Mouse (Mus musculus): ENCODE measurements around the gene Fsip1.

DNA sequence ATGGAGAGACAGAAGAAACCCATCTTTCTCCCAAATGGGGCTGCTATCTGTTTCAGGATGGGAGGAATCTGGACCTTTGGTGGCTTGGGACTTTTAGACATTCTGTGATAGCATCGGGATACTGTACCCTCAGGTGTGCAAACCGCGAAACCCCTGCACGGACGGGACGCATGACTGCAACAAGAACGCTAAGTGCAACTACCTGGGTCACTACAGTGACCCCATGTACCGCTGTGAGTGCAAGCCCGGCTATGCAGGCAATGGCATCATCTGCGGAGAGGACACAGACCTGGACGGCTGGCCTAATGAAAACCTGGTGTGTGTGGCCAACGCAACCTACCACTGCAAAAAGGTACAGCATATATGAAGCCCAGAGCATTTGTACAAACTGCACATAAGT, 137.1 kb downstream of the Fsip1 start:
- no peak for TF ChIP-seq CTCF (IDR thresholded peaks at IDR 0.05; ENCODE audit: extremely low read depth, insufficient read depth, insufficient read length, insufficient replicate concordance)
- no peak for TF ChIP-seq POLR2A (IDR thresholded peaks at IDR 0.05; ENCODE audit: low read depth, low read length)
